Mouse (Mus musculus) lung, embryonic 15.5 days (tissue): ENCODE data around the gene Gga2. TPM values are rescaled to one million over a fixed set of nuclear protein-coding genes. Genes with fewer than 3 reads are reported as not detected.
A peak's percentile ranks its signal among the peaks of the same experiment; 100 is the strongest.

ENCODE experiments used
- ATAC-seq: fragments of 200-750 bp; cut with Nextera tagmentation; 2 replicates; pipeline ENCODE4 v1.8.0; 2017; ENCODE audit warnings: moderate number of reproducible peaks, borderline replicate concordance; ENCODE audit not compliant: low FRiP score, low TSS enrichment; ENCODE audit errors: extremely low read depth
- H3K27ac ChIP-seq: fragments of 300-500 bp; sonication (generic); 2 replicates; pipeline ENCODE4 v1.5.1; 2015; ENCODE audit warnings: moderate library complexity, mild to moderate bottlenecking, inconsistent platforms
- H3K27me3 ChIP-seq: fragments of 300-500 bp; sonication (generic); 2 replicates; pipeline ENCODE4 v1.6.1; 2015; ENCODE audit warnings: inconsistent platforms
- H3K36me3 ChIP-seq: fragments of 300-500 bp; sonication (generic); 2 replicates; pipeline ENCODE4 v1.6.1; 2015; ENCODE audit warnings: inconsistent platforms
- H3K4me1 ChIP-seq: fragments of 300-500 bp; sonication (generic); 2 replicates; pipeline ENCODE4 v1.6.1; 2015; ENCODE audit warnings: inconsistent platforms
- H3K4me2 ChIP-seq: fragments of 300-500 bp; sonication (generic); 2 replicates; pipeline ENCODE4 v1.6.1; 2015; ENCODE audit warnings: inconsistent platforms, mild to moderate bottlenecking, moderate library complexity
- H3K4me3 ChIP-seq: fragments of 300-500 bp; sonication (generic); 2 replicates; pipeline ENCODE4 v1.5.1; 2015; ENCODE audit warnings: mild to moderate bottlenecking, inconsistent platforms
- H3K9ac ChIP-seq: fragments of 300-500 bp; sonication (generic); 2 replicates; pipeline ENCODE4 v1.6.1; 2015; ENCODE audit warnings: inconsistent platforms
- H3K9me3 ChIP-seq: fragments of 300-500 bp; sonication (generic); 2 replicates; pipeline ENCODE4 v1.6.1; 2016; ENCODE audit warnings: inconsistent platforms
- WGBS: fragments of 180-500 bp; shearing (Covaris S2); methylation state at CpG from one replicate; pipeline ENCODE4 v1.1.7; 2015; 5-methylcytosine and 5-hydroxymethylcytosine counted together
- polyA plus RNA-seq: library from polyadenylated mRNA; unstranded; fragments of >200 nt; fragmentation: Nextera tagmentation; extraction: Ambion mirVana; gene quantifications from 2 replicates; pipeline ENCODE4 v1.2.1, GENCODE M21; 2015

Gene Gga2
- polyA plus RNA-seq, result 84.9 and 86.5 TPM in 2 replicates

DNA sequence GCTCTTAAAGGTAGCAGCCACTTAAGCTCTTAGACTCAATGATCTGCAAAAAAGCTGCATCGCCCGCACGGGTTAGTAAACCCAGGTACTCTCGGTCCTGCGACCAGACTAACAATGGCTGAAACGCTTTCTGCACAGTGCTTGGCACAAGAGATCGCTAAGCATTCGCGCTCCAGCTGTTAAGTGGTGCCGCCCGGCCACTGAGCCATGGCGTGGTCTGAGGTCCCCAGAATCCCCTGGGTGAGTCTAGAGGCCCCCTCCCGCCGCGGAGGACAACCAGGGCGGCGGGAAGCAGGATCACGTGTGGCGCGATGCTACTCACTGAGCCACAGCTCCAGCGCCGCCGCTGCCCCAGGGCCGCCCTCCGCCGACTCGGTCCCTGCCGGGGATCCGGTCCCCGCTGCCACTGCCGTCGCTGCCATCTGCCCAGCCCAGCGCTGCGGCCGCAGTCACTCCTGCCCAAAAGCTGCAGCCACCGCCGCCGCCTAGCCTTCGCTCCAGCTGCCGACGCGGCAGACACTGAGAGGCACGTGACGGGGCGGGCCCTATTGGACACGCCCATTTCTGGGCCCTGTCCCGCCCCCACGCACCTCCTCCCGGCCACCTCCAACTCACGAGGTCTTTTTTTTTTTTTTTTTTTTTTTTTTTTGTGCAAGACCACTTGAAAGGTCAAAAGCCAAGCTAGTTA lies at the start of gene Gga2:
Gga2 (minus strand) TSS at position 556 of the 688 bp plus-strand sequence.
- Histone ChIP-seq H3K4me2 (peak within 1 kb of the TSS; percentile 76), H3K9ac (peak within 1 kb of the TSS; percentile 72), H3K9me3 (no peaks in the 10 kb centered on the region), H3K36me3 (no peaks in the 10 kb centered on the region), H3K27me3 (no peaks in the 10 kb centered on the region), H3K4me1 (peaks cover 27% of the 10 kb centered on the region), H3K4me3 (peak within 1 kb of the TSS; percentile 72), H3K27ac (peak within 1 kb of the TSS; percentile 86)
- ATAC-seq, result peak; percentile 89
- WGBS, result under 1% methylated on average over 49 of the region's 50 CpGs

DNA sequence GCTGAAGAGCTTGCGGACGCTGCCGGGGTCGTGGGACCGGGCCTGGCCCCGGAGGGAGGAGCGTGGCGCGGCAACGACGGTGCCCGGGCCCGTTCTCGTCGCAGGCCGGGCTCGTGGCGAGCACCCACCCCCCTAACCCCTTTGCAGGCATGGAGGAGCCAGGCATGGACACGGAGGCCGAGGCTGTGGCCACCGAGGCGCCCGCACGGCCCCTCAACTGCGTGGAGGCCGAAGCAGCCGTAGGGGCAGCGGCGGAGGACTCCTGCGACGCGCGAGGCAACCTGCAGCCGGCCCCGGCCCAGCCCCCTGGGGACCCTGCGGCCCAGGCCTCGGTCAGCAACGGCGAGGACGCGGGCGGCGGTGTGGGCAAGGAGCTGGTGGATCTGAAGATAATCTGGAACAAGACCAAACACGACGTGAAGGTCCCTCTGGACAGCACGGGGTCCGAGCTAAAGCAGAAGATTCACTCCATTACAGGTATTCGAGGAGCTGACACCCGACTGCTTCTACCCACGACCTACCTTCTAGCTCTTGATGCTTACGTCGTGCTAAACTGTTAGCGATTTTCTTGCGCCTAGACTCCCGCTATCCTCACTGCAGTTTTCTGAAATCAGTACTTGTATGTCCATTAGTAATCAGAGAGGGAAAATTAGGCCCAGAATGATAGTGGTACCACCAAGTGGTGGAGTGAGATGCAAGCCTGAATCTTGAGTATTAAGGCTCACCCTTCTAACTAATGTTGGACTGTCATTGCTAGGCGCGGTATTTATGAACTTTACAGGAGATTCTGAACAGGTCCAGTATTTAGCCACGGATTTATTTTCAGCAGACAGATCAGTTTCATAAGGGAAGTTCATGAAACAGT lies 46.7 kb upstream of the Gga2 start:
- Histone ChIP-seq H3K9ac (peak overlapping the region; percentile 92), H3K27me3 (no peaks in the 10 kb centered on the region), H3K4me3 (peak overlapping the region; percentile 95), H3K4me2 (peak overlapping the region; percentile 73), H3K36me3 (peaks cover 39% of the 10 kb centered on the region), H3K27ac (peak overlapping the region; percentile 95), H3K9me3 (no peaks in the 10 kb centered on the region), H3K4me1 (peaks cover 27% of the 10 kb centered on the region)
- peak; percentile 15; the same call in 1 of the 2 replicates for ATAC-seq
- under 1% methylated on average over 57 of the region's 58 CpGs for WGBS

- Histone ChIP-seq H3K9me3 (no peaks in the 10 kb centered on the region), H3K4me1 (peaks cover 27% of the 10 kb centered on the region), H3K4me2 (peak within 1 kb of the TSS; percentile 73), H3K9ac (peak within 1 kb of the TSS; percentile 92), H3K36me3 (peaks cover 39% of the 10 kb centered on the region), H3K4me3 (peak within 1 kb of the TSS; percentile 95), H3K27me3 (no peaks in the 10 kb centered on the region), H3K27ac (peak within 1 kb of the TSS; percentile 95)
- under 1% methylated on average over 59 of the region's 60 CpGs for WGBS
- peak; percentile 99 for ATAC-seq
Observed at GRCm38 (mm10) chr7:122066945-122067516, 46.0 kb upstream of the Gga2 start, which contains the start of the genes Ubfd1 and Ears2. Gene Ubfd1 (plus strand): TSS chr7:122067175. Gene Ears2 (minus strand): TSS chr7:122067263.

- peak overlapping the region; percentile 95 for H3K27ac ChIP-seq
- H3K4me2 ChIP-seq, result peak overlapping the region; percentile 73
- WGBS, result 10% methylated on average over 31 of the region's 31 CpGs
- H3K4me1 ChIP-seq, result peaks cover 27% of the 10 kb centered on the region
- ATAC-seq, result no peak; the same call in 1 of the 2 replicates
- H3K4me3 ChIP-seq, result peak overlapping the region; percentile 95
- no peaks in the 10 kb centered on the region for H3K27me3 ChIP-seq
- H3K9ac ChIP-seq, result peak overlapping the region; percentile 92
- H3K36me3 ChIP-seq, result peaks cover 36% of the 10 kb centered on the region
- no peaks in the 10 kb centered on the region for H3K9me3 ChIP-seq
Observed at GRCm38 (mm10) chr7:122066102-122066944, 45.3 kb upstream of the Gga2 start.

GRCm38 (mm10) chr7:122065656-122066055 lies 44.6 kb upstream of the Gga2 start:
- H3K4me2 ChIP-seq, result peak overlapping the region; percentile 73
- no peaks in the 10 kb centered on the region for H3K27me3 ChIP-seq
- H3K36me3 ChIP-seq, result peaks cover 31% of the 10 kb centered on the region
- no peak for ATAC-seq
- WGBS, result 39% methylated on average over 1 of the region's 1 CpGs
- H3K9me3 ChIP-seq, result no peaks in the 10 kb centered on the region
- peak overlapping the region; percentile 92; the same call in 1 of the 2 replicates for H3K9ac ChIP-seq
- H3K4me1 ChIP-seq, result peaks cover 27% of the 10 kb centered on the region
- peak overlapping the region; percentile 95; the same call in 1 of the 2 replicates for H3K4me3 ChIP-seq
- H3K27ac ChIP-seq, result 0 out of 2 replicates have a peak overlapping the region, but pooled peaks have one; percentile 95

DNA sequence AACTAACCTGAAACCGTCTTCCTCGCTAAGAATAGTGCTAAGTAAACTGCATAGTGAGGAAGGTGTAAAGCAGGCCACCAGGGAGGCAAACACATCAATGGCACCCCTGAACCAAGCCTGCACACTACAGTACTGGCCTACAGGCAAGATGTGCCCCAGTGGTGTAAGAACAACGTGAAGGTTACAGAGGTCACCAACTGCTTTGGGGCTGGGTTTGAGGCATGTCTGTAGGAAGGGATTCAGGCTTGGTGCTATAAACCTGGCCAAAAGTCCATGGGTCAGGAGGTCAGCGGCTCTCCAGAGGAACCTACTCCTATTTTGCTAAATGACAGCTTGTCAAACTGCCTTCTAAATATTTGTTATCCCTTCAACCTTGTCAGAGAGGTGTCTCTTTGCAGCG lies 35.6 kb upstream of the Gga2 start:
- H3K9me3 ChIP-seq, result no peaks in the 10 kb centered on the region
- no peak overlapping the region for H3K4me2 ChIP-seq
- H3K9ac ChIP-seq, result no peak overlapping the region
- H3K36me3 ChIP-seq, result peaks cover 27% of the 10 kb centered on the region
- 80% methylated on average over 5 of the region's 5 CpGs for WGBS
- no peaks in the 10 kb centered on the region for H3K27me3 ChIP-seq
- H3K4me1 ChIP-seq, result no peaks in the 10 kb centered on the region
- ATAC-seq, result no peak
- no peak overlapping the region for H3K4me3 ChIP-seq
- H3K27ac ChIP-seq, result no peak overlapping the region

GRCm38 (mm10) chr7:122050834-122051233 lies 29.8 kb upstream of the Gga2 start:
- ATAC-seq, result no peak
- H3K9me3 ChIP-seq, result no peaks in the 10 kb centered on the region
- peaks cover 43% of the 10 kb centered on the region for H3K36me3 ChIP-seq
- no peak overlapping the region for H3K4me3 ChIP-seq
- no peak overlapping the region for H3K4me2 ChIP-seq
- no peaks in the 10 kb centered on the region for H3K27me3 ChIP-seq
- H3K27ac ChIP-seq, result no peak overlapping the region
- no peaks in the 10 kb centered on the region for H3K4me1 ChIP-seq
- 56% methylated on average over 1 of the region's 1 CpGs for WGBS
- no peak overlapping the region for H3K9ac ChIP-seq

- 91% methylated on average over 9 of the region's 9 CpGs for WGBS
- Histone ChIP-seq H3K4me1 (no peaks in the 10 kb centered on the region), H3K36me3 (peaks cover 31% of the 10 kb centered on the region), H3K4me2 (no peak overlapping the region), H3K27me3 (no peaks in the 10 kb centered on the region), H3K27ac (no peak overlapping the region), H3K9ac (no peak overlapping the region), H3K9me3 (no peaks in the 10 kb centered on the region), H3K4me3 (no peak overlapping the region)
- ATAC-seq, result no peak
Observed at GRCm38 (mm10) chr7:122048191-122048590, 27.2 kb upstream of the Gga2 start.

- no peak overlapping the region for H3K9ac ChIP-seq
- no peak for ATAC-seq
- peaks cover 31% of the 10 kb centered on the region for H3K36me3 ChIP-seq
- H3K9me3 ChIP-seq, result no peaks in the 10 kb centered on the region
- no peak overlapping the region for H3K4me2 ChIP-seq
- H3K4me1 ChIP-seq, result no peaks in the 10 kb centered on the region
- H3K27me3 ChIP-seq, result no peaks in the 10 kb centered on the region
- H3K27ac ChIP-seq, result no peak overlapping the region
- H3K4me3 ChIP-seq, result no peak overlapping the region
- 67% methylated on average over 2 of the region's 2 CpGs for WGBS
Observed at GRCm38 (mm10) chr7:122046813-122047212, 25.8 kb upstream of the Gga2 start.

- no peak for ATAC-seq
- no peak overlapping the region for H3K9ac ChIP-seq
- H3K36me3 ChIP-seq, result peaks cover 31% of the 10 kb centered on the region
- no peaks in the 10 kb centered on the region for H3K9me3 ChIP-seq
- peak overlapping the region; percentile 59 for H3K27ac ChIP-seq
- no peak overlapping the region for H3K4me3 ChIP-seq
- H3K27me3 ChIP-seq, result no peaks in the 10 kb centered on the region
- no peak overlapping the region for H3K4me2 ChIP-seq
- H3K4me1 ChIP-seq, result no peaks in the 10 kb centered on the region
- 53% methylated on average over 1 of the region's 1 CpGs for WGBS
Observed at GRCm38 (mm10) chr7:122045711-122046110, 24.7 kb upstream of the Gga2 start.

DNA sequence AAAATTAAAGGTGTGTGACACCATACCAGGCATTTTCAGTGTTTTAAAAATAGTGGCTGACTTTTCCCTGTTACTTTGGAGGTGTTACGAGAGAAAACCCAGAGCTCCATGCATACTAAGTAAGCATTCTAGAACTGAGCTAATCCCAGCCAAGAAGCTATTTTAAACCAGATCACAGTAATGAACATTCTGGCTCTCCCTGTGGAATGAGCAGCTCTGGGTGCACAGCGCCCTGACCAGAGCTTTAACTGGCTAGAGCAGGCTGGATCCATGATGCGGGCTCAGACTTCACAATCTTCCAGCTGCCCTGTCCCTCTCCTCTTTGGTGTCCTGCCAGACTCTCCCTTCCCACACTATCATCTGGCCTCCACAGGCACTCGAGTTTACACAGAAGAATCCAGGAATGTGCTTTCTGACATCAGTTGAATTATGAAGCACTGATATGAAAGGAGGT lies 24.2 kb upstream of the Gga2 start:
- Histone ChIP-seq H3K4me2 (no peak overlapping the region), H3K36me3 (peaks cover 30% of the 10 kb centered on the region), H3K9me3 (no peaks in the 10 kb centered on the region), H3K4me3 (no peak overlapping the region), H3K4me1 (no peaks in the 10 kb centered on the region), H3K9ac (no peak overlapping the region), H3K27ac (peak overlapping the region; percentile 59), H3K27me3 (no peaks in the 10 kb centered on the region)
- WGBS, result 47% methylated on average over 4 of the region's 4 CpGs
- peak; percentile 82 for ATAC-seq
